Mouse (Mus musculus) induced T-regulatory cell, adult 2 months (primary cell): Measurements from ENCODE around the gene Gapvd1.

Source experiments
- DNase-seq: peaks from one replicate; pipeline ENCODE4 v3.0.0-alpha.2; 2012; ENCODE audit warnings: low read depth

Gapvd1 gene

GRCm38 (mm10) chr2:34635249-34636165, 119.5 kb downstream of the Gapvd1 start:
- no peak for DNase-seq

- DNase-seq, result no peak
Observed at GRCm38 (mm10) chr2:34632051-34632450, 123.0 kb downstream of the Gapvd1 start.

- no peak for DNase-seq
Observed at GRCm38 (mm10) chr2:34630445-34630844, 124.6 kb downstream of the Gapvd1 start.

GRCm38 (mm10) chr2:34629758-34630157, 125.3 kb downstream of the Gapvd1 start:
- no peak for DNase-seq

GRCm38 (mm10) chr2:34628903-34629540, 126.0 kb downstream of the Gapvd1 start:
- DNase-seq, result no peak

GRCm38 (mm10) chr2:34627328-34628226, 127.5 kb downstream of the Gapvd1 start:
- no peak for DNase-seq
